In the genomic region with DNA sequence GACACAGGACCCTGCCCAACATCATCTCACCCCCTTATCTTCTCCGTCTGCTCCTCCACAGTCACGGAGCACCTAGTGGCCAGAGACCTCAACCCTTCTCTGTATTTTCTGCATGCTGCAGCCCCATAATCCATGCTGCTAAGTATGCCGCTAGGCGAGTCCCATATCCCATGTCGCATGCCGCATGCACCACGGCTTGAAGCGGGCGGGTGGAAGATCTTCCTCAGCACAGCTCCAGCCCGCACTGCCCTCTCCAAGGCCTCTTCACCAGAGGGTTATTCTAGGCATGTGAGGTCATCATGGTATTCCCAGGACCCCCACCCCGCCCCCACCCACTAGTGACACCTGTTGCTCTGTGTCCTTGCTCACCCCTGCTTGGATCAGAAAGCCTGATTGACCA, we compare ENCODE assay signal across 26 mouse cellular contexts. TPM values are rescaled to one million over a fixed set of nuclear protein-coding genes. Genes with fewer than 3 reads are reported as not detected.
DNase-seq lines count a peak whose midpoint lies in the region; ATAC-seq lines count a peak whose summit lies in the region.
"Had no signal": no experiment of that assay in that cellular context is flagged by ENCODE, and none has a peak within 500 bp of the region (broad histone marks: within the 10 kb centered on the region; RNA-seq: fewer than 3 reads in every experiment).

No protein-coding gene starts in this region.

- 88% methylated on average over 11 of the region's 11 CpGs for WGBS in kidney, embryonic 15.5 days
- WGBS in midbrain, embryonic 11.5 days, result 93% methylated on average over 11 of the region's 11 CpGs
- WGBS in midbrain, embryonic 14.5 days, result 91% methylated on average over 11 of the region's 11 CpGs
- WGBS in embryonic facial prominence, embryonic 15.5 days, result 75% methylated on average over 11 of the region's 11 CpGs

- 0 out of 2 replicates have a peak, but pooled peaks cover 3% of the 10 kb centered on the region for H3K27me3 ChIP-seq in kidney, embryonic 15.5 days
- no peaks in the 10 kb centered on the region for H3K27me3 ChIP-seq in midbrain, embryonic 11.5 days (ENCODE audit: control insufficient read depth, insufficient read depth, low read length)
- no peaks in the 10 kb centered on the region for H3K27me3 ChIP-seq in midbrain, embryonic 14.5 days (ENCODE audit: control insufficient read depth, insufficient read depth, low read length)
- no peaks in the 10 kb centered on the region for H3K27me3 ChIP-seq in embryonic facial prominence, embryonic 15.5 days
- H3K27me3 ChIP-seq: embryonic facial prominence, embryonic 12.5 days; heart, embryonic 15.5 days; hindbrain, embryonic 15.5 days had no signal

- intact Hi-C loops in heart, postnatal 36 days (cut with DNase I), result loop anchor here (10.0 kb wide), 1 partner anchor 388 kb away; no protein-coding TSS in a partner anchor

- H3K4me2 ChIP-seq in kidney, embryonic 15.5 days, result no peak overlapping the region
- H3K4me2 ChIP-seq in midbrain, embryonic 11.5 days, result no peak overlapping the region
- no peak overlapping the region for H3K4me2 ChIP-seq in midbrain, embryonic 14.5 days (ENCODE audit: low read length)
- H3K4me2 ChIP-seq in embryonic facial prominence, embryonic 15.5 days (replicated peaks), result no peak overlapping the region
- H3K4me2 ChIP-seq: forebrain, embryonic 13.5 days; heart, embryonic 11.5 days; heart, embryonic 15.5 days; hindbrain, embryonic 15.5 days had no signal

- DNase-seq in kidney, postnatal 14 days, result no peak
- DNase-seq in midbrain, embryonic 11.5 days (ENCODE audit: low spot score, missing footprints), result peak; percentile 76
- no peak for DNase-seq in midbrain, embryonic 14.5 days
- no peak for DNase-seq in adipocyte (ENCODE audit: low spot score)
- DNase-seq in heart, postnatal 36 days, result no peak
- DNase-seq: adrenal gland, postnatal 10 days; cerebellum, adult 11 months; cerebellum, adult 8-10 months; cerebellum, postnatal 14 days; embryo, embryonic 11 days; gastrocnemius, postnatal 36 days; heart, postnatal 14 days had no signal

- no peak overlapping the region for H3K27ac ChIP-seq in kidney, embryonic 15.5 days
- no peak overlapping the region for H3K27ac ChIP-seq in midbrain, embryonic 11.5 days (ENCODE audit: low read depth, low read length)
- H3K27ac ChIP-seq in midbrain, embryonic 14.5 days (replicated peaks; ENCODE audit: low read depth, low read length), result no peak overlapping the region
- no peak overlapping the region for H3K27ac ChIP-seq in embryonic facial prominence, embryonic 15.5 days (replicated peaks)
- H3K27ac ChIP-seq: forebrain, embryonic 13.5 days; heart, embryonic 15.5 days; hindbrain, embryonic 15.5 days had no signal

- no peaks in the 10 kb centered on the region for H3K9me3 ChIP-seq in kidney, embryonic 15.5 days (replicated peaks)
- no peaks in the 10 kb centered on the region for H3K9me3 ChIP-seq in midbrain, embryonic 11.5 days (ENCODE audit: control insufficient read depth, low read length)
- no peaks in the 10 kb centered on the region for H3K9me3 ChIP-seq in midbrain, embryonic 14.5 days (ENCODE audit: control insufficient read depth, low read length)
- H3K9me3 ChIP-seq in embryonic facial prominence, embryonic 15.5 days (replicated peaks), result no peaks in the 10 kb centered on the region
- H3K9me3 ChIP-seq: embryonic facial prominence, embryonic 12.5 days; forebrain, embryonic 13.5 days; G1E; heart, embryonic 15.5 days; hindbrain, embryonic 15.5 days had no signal

- H3K9ac ChIP-seq in kidney, embryonic 15.5 days, result no peak overlapping the region
- no peak overlapping the region for H3K9ac ChIP-seq in midbrain, embryonic 11.5 days (ENCODE audit: low read length)
- no peak overlapping the region for H3K9ac ChIP-seq in midbrain, embryonic 14.5 days (replicated peaks; ENCODE audit: low read length)
- no peak overlapping the region for H3K9ac ChIP-seq in embryonic facial prominence, embryonic 15.5 days
- H3K9ac ChIP-seq: forebrain, embryonic 13.5 days; heart, embryonic 15.5 days; hindbrain, embryonic 15.5 days had no signal

- no peaks in the 10 kb centered on the region for H3K36me3 ChIP-seq in kidney, embryonic 15.5 days
- no peaks in the 10 kb centered on the region for H3K36me3 ChIP-seq in midbrain, embryonic 11.5 days (ENCODE audit: control insufficient read depth, insufficient read depth, low read length)
- no peaks in the 10 kb centered on the region for H3K36me3 ChIP-seq in midbrain, embryonic 14.5 days (ENCODE audit: control insufficient read depth, insufficient read depth, low read length)
- no peaks in the 10 kb centered on the region for H3K36me3 ChIP-seq in embryonic facial prominence, embryonic 15.5 days
- H3K36me3 ChIP-seq: embryonic facial prominence, embryonic 12.5 days; G1E; heart, embryonic 15.5 days; hindbrain, embryonic 15.5 days had no signal

- ATAC-seq in kidney, embryonic 15.5 days (replicated peaks; ENCODE audit: low FRiP score), result peak; percentile 24; the same call in 1 of the 2 replicates
- no peak for ATAC-seq in midbrain, embryonic 11.5 days (ENCODE audit: low FRiP score)
- no peak for ATAC-seq in midbrain, embryonic 14.5 days (ENCODE audit: low FRiP score, low TSS enrichment)
- ATAC-seq in embryonic facial prominence, embryonic 15.5 days (ENCODE audit: insufficient number of reproducible peaks, low FRiP score, low TSS enrichment, low read depth), result 0 out of 2 replicates have a peak, but pooled peaks have one; percentile 31
- ATAC-seq: inflammation-experienced regulatory T-cells, adult 6 months had no signal

- no peak overlapping the region for H3K4me3 ChIP-seq in kidney, embryonic 15.5 days (replicated peaks)
- H3K4me3 ChIP-seq in midbrain, embryonic 11.5 days (ENCODE audit: low read depth, low read length), result no peak overlapping the region
- H3K4me3 ChIP-seq in midbrain, embryonic 14.5 days (replicated peaks; ENCODE audit: low read depth, low read length), result no peak overlapping the region
- no peak overlapping the region for H3K4me3 ChIP-seq in embryonic facial prominence, embryonic 15.5 days (replicated peaks)
- H3K4me3 ChIP-seq: embryonic facial prominence, embryonic 12.5 days; forebrain, embryonic 13.5 days; heart, embryonic 15.5 days; hindbrain, embryonic 15.5 days had no signal

- H3K4me1 ChIP-seq in kidney, embryonic 15.5 days, result peaks cover 27% of the 10 kb centered on the region
- no peaks in the 10 kb centered on the region; the same call in 1 of the 2 replicates for H3K4me1 ChIP-seq in midbrain, embryonic 11.5 days (ENCODE audit: control insufficient read depth, insufficient read depth, low read length)
- no peaks in the 10 kb centered on the region for H3K4me1 ChIP-seq in midbrain, embryonic 14.5 days (ENCODE audit: control insufficient read depth, insufficient read depth, low read length)
- peaks cover 66% of the 10 kb centered on the region for H3K4me1 ChIP-seq in embryonic facial prominence, embryonic 15.5 days

RNA-seq across cellular contexts. Expression of a gene that starts 11.4 kb away (rescaled TPM):
- polyA plus RNA-seq in kidney, embryonic 15.5 days (2015; fragmentation: Nextera tagmentation; extraction: Ambion mirVana), result 151 and 159 TPM in 2 replicates
- polyA plus RNA-seq in midbrain, embryonic 11.5 days (2014; fragmentation: Nextera tagmentation; extraction: Ambion mirVana), result 158 and 189 TPM in 2 replicates
- 151 and 155 TPM in 2 replicates for polyA plus RNA-seq in midbrain, embryonic 14.5 days (2014; fragmentation: Nextera tagmentation; extraction: Ambion mirVana)
- 141 and 147 TPM in 2 replicates for polyA plus RNA-seq in embryonic facial prominence, embryonic 15.5 days (2015; fragmentation: Nextera tagmentation; extraction: Ambion mirVana)
- 10 to 100 TPM; 44.8 to 45.3 TPM for total RNA-seq in heart, postnatal 36 days (2021)

RNA-seq across cellular contexts. Expression of a gene that starts 51.2 kb away (rescaled TPM):
- polyA plus RNA-seq in kidney, embryonic 15.5 days (2015; fragmentation: Nextera tagmentation; extraction: Ambion mirVana), result not detected in 2 replicates
- not detected in 2 replicates for polyA plus RNA-seq in midbrain, embryonic 11.5 days (2014; fragmentation: Nextera tagmentation; extraction: Ambion mirVana)
- not detected in 2 replicates for polyA plus RNA-seq in midbrain, embryonic 14.5 days (2014; fragmentation: Nextera tagmentation; extraction: Ambion mirVana)
- not detected in 2 replicates for polyA plus RNA-seq in embryonic facial prominence, embryonic 15.5 days (2015; fragmentation: Nextera tagmentation; extraction: Ambion mirVana)
- total RNA-seq in heart, postnatal 36 days (2021), result not detected
- total RNA-seq: adrenal gland, postnatal 10 days; adrenal gland, postnatal 4 days; common myeloid progenitor, adult 5-6 weeks; gastrocnemius, adult 8-10 months; gastrocnemius, postnatal 36 days; heart, postnatal 14 days had no signal
- polyA plus RNA-seq: brain, embryonic 14.5 days; embryonic facial prominence, embryonic 12.5 days; forebrain, embryonic 13.5 days; G1E; heart, embryonic 11.5 days; heart, embryonic 15.5 days; hindbrain, embryonic 11.5 days; hindbrain, embryonic 15.5 days; inflammation-experienced regulatory T-cells, adult 6 months had no signal

Comparison
In these comparisons a context has a peak if more than half of its experiments do, and no peak if none do; other contexts are left out.
1. ATAC-seq: peak in kidney, embryonic 15.5 days (single experiment) and embryonic facial prominence, embryonic 15.5 days (single experiment); none in midbrain, embryonic 11.5 days (single experiment) and midbrain, embryonic 14.5 days (single experiment).